Mouse (Mus musculus) lung, postnatal 0 days (tissue): ENCODE measurements around the gene Kera.

ENCODE experiments used
- CTCF ChIP-seq: IDR thresholded peaks from 2 replicates; pipeline ENCODE4 v1.5.1; 2016; ENCODE audit warnings: antibody characterized with exemption, mild to moderate bottlenecking
- EP300 ChIP-seq: IDR thresholded peaks from 2 replicates; pipeline ENCODE4 v1.6.1; 2016; ENCODE audit warnings: antibody characterized with exemption, mild to moderate bottlenecking, control low read depth

DNA sequence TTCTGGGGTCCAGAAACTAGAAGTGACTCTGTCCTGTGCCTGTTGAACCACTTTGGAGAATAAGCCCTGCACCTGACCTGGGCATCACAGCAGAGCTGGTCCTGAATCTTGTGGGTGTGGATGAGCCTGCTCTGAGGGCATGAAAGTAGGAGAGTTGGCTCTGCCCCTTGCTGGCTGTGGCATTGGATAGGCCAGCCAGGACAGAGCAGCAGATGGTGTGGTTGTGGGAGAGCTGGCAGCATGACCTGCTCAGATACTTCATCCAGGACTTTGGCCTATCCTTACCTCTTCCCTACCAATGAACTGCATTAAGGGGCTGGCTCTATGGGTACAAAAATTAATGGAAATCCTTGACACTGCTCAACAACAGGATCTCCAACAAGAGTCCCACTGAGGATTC, 3.4 kb upstream of the Kera start:
- no peak for TF ChIP-seq CTCF
- no peak for TF ChIP-seq EP300
